Mouse (Mus musculus) lung, adult 2 months (tissue): ENCODE results near the gene D16Ertd472e.

Experiments
- CTCF ChIP-seq: fragments of 200-500 bp; IDR thresholded peaks from 2 replicates; pipeline ENCODE4 v1.5.1; 2011; ENCODE audit warnings: mild to moderate bottlenecking, low read length, control low read depth; ENCODE audit not compliant: insufficient read depth
- POLR2A ChIP-seq: fragments of 200-500 bp; IDR thresholded peaks from 2 replicates; pipeline ENCODE4 v1.6.1; 2011; ENCODE audit warnings: low read depth, mild to moderate bottlenecking, control low read depth, low read length, borderline replicate concordance; ENCODE audit errors: extremely low read depth

GRCm38 (mm10) chr16:78560627-78561026 is 15.9 kb downstream of the D16Ertd472e start:
- TF ChIP-seq POLR2A (no peak), CTCF (no peak)
